Mouse (Mus musculus) myocyte (in vitro differentiated cells): ENCODE measurements around the gene Arl2bp.

Experiments
- POLR2A ChIP-seq: IDR thresholded peaks from one replicate; pipeline ENCODE4 v1.6.1; 2011; ENCODE audit warnings: low read depth, mild to moderate bottlenecking, control low read depth, moderate library complexity; ENCODE audit not compliant: insufficient read length
- POLR2AphosphoS2 ChIP-seq: IDR thresholded peaks from one replicate; pipeline ENCODE4 v1.6.1; 2011; ENCODE audit warnings: low read depth, control low read depth; ENCODE audit not compliant: insufficient read length

- TF ChIP-seq POLR2A (no peak), POLR2AphosphoS2 (no peak)
Observed at GRCm38 (mm10) chr8:94674384-94674783, 8.0 kb downstream of the Arl2bp start.
